Mouse (Mus musculus): ENCODE results near the gene Gm20605. TPM values are rescaled to one million over a fixed set of nuclear protein-coding genes. Genes with fewer than 3 reads are reported as not detected.

The Gm20605 gene
- polyA plus RNA-seq, 2 experiments: 7.4 to 16.8 TPM

GRCm38 (mm10) chr5:137627991-137628390 is 984 bp upstream of the Gm20605 start:
- Histone ChIP-seq H3K9me3 (ENCODE audit: control insufficient read depth, low read length) (no peaks in the 10 kb centered on the region), H3K36me3 (ENCODE audit: control insufficient read depth, insufficient read depth, low read length) (peaks cover 8% of the 10 kb centered on the region), H3K4me2 (replicated peaks; ENCODE audit: low read depth, low read length, severe bottlenecking) (peak overlapping the region; percentile 77), H3K27ac (replicated peaks; ENCODE audit: low read depth, low read length) (peak overlapping the region; percentile 86), H3K4me3 (replicated peaks; ENCODE audit: low read length) (peak overlapping the region; percentile 98), H3K4me1 (ENCODE audit: control insufficient read depth, insufficient read depth, low read length) (peaks cover 16% of the 10 kb centered on the region), H3K9ac (ENCODE audit: low read depth, low read length, severe bottlenecking) (peak overlapping the region; percentile 56), H3K27me3 (ENCODE audit: control insufficient read depth, insufficient read depth, low read length) (no peaks in the 10 kb centered on the region)
- WGBS: under 1% methylated on average over 9 of the region's 9 CpGs
- no peak for TF ChIP-seq POLR2A (IDR thresholded peaks at IDR 0.05; ENCODE audit: borderline replicate concordance, extremely low read depth, insufficient read depth, insufficient read length)
- no peak for ATAC-seq (ENCODE audit: low FRiP score, low read depth)
- no peak for DNase-seq (ENCODE audit: low spot score)

- H3K9me3 ChIP-seq (ENCODE audit: control insufficient read depth, low read length): no peaks in the 10 kb centered on the region
- peaks cover 21% of the 10 kb centered on the region for H3K36me3 ChIP-seq (ENCODE audit: control insufficient read depth, insufficient read depth, low read length)
- H3K9ac ChIP-seq (ENCODE audit: low read depth, low read length, severe bottlenecking): peak overlapping the region; percentile 73
- peaks cover 16% of the 10 kb centered on the region for H3K4me1 ChIP-seq (ENCODE audit: control insufficient read depth, insufficient read depth, low read length)
- H3K27me3 ChIP-seq (ENCODE audit: control insufficient read depth, insufficient read depth, low read length): no peaks in the 10 kb centered on the region
- WGBS: 1% methylated on average over 23 of the region's 23 CpGs
- TF ChIP-seq POLR2A (IDR thresholded peaks at IDR 0.05; ENCODE audit: borderline replicate concordance, extremely low read depth, insufficient read depth, insufficient read length): no peak
- peak overlapping the region; percentile 77 for H3K4me2 ChIP-seq (replicated peaks; ENCODE audit: low read depth, low read length, severe bottlenecking)
- H3K27ac ChIP-seq (replicated peaks; ENCODE audit: low read depth, low read length): peak overlapping the region; percentile 81
- peak overlapping the region; percentile 98 for H3K4me3 ChIP-seq (replicated peaks; ENCODE audit: low read length)
- ATAC-seq (ENCODE audit: low FRiP score, low read depth) (0 out of 2 replicates have a peak, but pooled peaks have one; percentile 3), DNase-seq (ENCODE audit: low spot score) (peak; percentile 23)
Measured at GRCm38 (mm10) chr5:137629306-137629721, 339 bp downstream of the Gm20605 start.

GRCm38 (mm10) chr5:137629906-137630545 is 1.1 kb downstream of the Gm20605 start:
- 14% methylated on average over 6 of the region's 6 CpGs for WGBS
- Histone ChIP-seq H3K36me3 (ENCODE audit: control insufficient read depth, insufficient read depth, low read length) (peaks cover 24% of the 10 kb centered on the region), H3K9ac (ENCODE audit: low read depth, low read length, severe bottlenecking) (peak overlapping the region; percentile 73; the same call in 1 of the 2 replicates), H3K27ac (replicated peaks; ENCODE audit: low read depth, low read length) (peak overlapping the region; percentile 44; the same call in 1 of the 2 replicates), H3K27me3 (ENCODE audit: control insufficient read depth, insufficient read depth, low read length) (no peaks in the 10 kb centered on the region), H3K4me3 (replicated peaks; ENCODE audit: low read length) (peak overlapping the region; percentile 98), H3K4me2 (replicated peaks; ENCODE audit: low read depth, low read length, severe bottlenecking) (peak overlapping the region; percentile 77), H3K4me1 (ENCODE audit: control insufficient read depth, insufficient read depth, low read length) (peaks cover 16% of the 10 kb centered on the region), H3K9me3 (ENCODE audit: control insufficient read depth, low read length) (no peaks in the 10 kb centered on the region)
- ATAC-seq (ENCODE audit: low FRiP score, low read depth) (no peak), DNase-seq (ENCODE audit: low spot score) (no peak)
- no peak for TF ChIP-seq POLR2A (IDR thresholded peaks at IDR 0.05; ENCODE audit: borderline replicate concordance, extremely low read depth, insufficient read depth, insufficient read length)

- Histone ChIP-seq H3K27ac (replicated peaks; ENCODE audit: low read depth, low read length) (peak overlapping the region; percentile 71), H3K4me1 (ENCODE audit: control insufficient read depth, insufficient read depth, low read length) (peaks cover 16% of the 10 kb centered on the region), H3K9ac (ENCODE audit: low read depth, low read length, severe bottlenecking) (peak overlapping the region; percentile 73; the same call in 1 of the 2 replicates), H3K4me2 (replicated peaks; ENCODE audit: low read depth, low read length, severe bottlenecking) (peak overlapping the region; percentile 77), H3K36me3 (ENCODE audit: control insufficient read depth, insufficient read depth, low read length) (peaks cover 30% of the 10 kb centered on the region), H3K9me3 (ENCODE audit: control insufficient read depth, low read length) (no peaks in the 10 kb centered on the region), H3K4me3 (replicated peaks; ENCODE audit: low read length) (peak overlapping the region; percentile 98; the same call in 1 of the 2 replicates), H3K27me3 (ENCODE audit: control insufficient read depth, insufficient read depth, low read length) (no peaks in the 10 kb centered on the region)
- no peak for TF ChIP-seq POLR2A (IDR thresholded peaks at IDR 0.05; ENCODE audit: borderline replicate concordance, extremely low read depth, insufficient read depth, insufficient read length)
- DNase-seq (ENCODE audit: low spot score) (no peak), ATAC-seq (ENCODE audit: low FRiP score, low read depth) (no peak)
- 28% methylated on average over 3 of the region's 3 CpGs for WGBS
Measured at GRCm38 (mm10) chr5:137630602-137631001, 1.6 kb downstream of the Gm20605 start.

GRCm38 (mm10) chr5:137631171-137631570 is 2.2 kb downstream of the Gm20605 start:
- H3K4me3 ChIP-seq (replicated peaks; ENCODE audit: low read length): no peak overlapping the region
- 62% methylated on average over 9 of the region's 9 CpGs for WGBS
- H3K36me3 ChIP-seq (ENCODE audit: control insufficient read depth, insufficient read depth, low read length): peaks cover 35% of the 10 kb centered on the region
- no peak for TF ChIP-seq POLR2A (IDR thresholded peaks at IDR 0.05; ENCODE audit: borderline replicate concordance, extremely low read depth, insufficient read depth, insufficient read length)
- H3K9me3 ChIP-seq (ENCODE audit: control insufficient read depth, low read length): no peaks in the 10 kb centered on the region
- H3K27me3 ChIP-seq (ENCODE audit: control insufficient read depth, insufficient read depth, low read length): no peaks in the 10 kb centered on the region
- 0 out of 2 replicates have a peak overlapping the region, but pooled peaks have one; percentile 73 for H3K9ac ChIP-seq (ENCODE audit: low read depth, low read length, severe bottlenecking)
- no peak for DNase-seq (ENCODE audit: low spot score)
- no peak for ATAC-seq (ENCODE audit: low FRiP score, low read depth)
- peak overlapping the region; percentile 71 for H3K27ac ChIP-seq (replicated peaks; ENCODE audit: low read depth, low read length)
- H3K4me1 ChIP-seq (ENCODE audit: control insufficient read depth, insufficient read depth, low read length): peaks cover 16% of the 10 kb centered on the region
- H3K4me2 ChIP-seq (replicated peaks; ENCODE audit: low read depth, low read length, severe bottlenecking): peak overlapping the region; percentile 77; the same call in 1 of the 2 replicates
